Mouse (Mus musculus) lung, postnatal 0 days (tissue): ENCODE data around the gene Arid5b.

Source experiments
- CTCF ChIP-seq: IDR thresholded peaks from 2 replicates; pipeline ENCODE4 v1.5.1; 2016; ENCODE audit warnings: antibody characterized with exemption, mild to moderate bottlenecking
- EP300 ChIP-seq: IDR thresholded peaks from 2 replicates; pipeline ENCODE4 v1.6.1; 2016; ENCODE audit warnings: antibody characterized with exemption, mild to moderate bottlenecking, control low read depth

- TF ChIP-seq CTCF, result no peak
- no peak for TF ChIP-seq EP300
These were observed 158.5 kb downstream of the Arid5b start for GRCm38 (mm10) chr10:68120011-68120410.
